8 mouse cellular contexts compared by ENCODE assay signal in the genomic region with DNA sequence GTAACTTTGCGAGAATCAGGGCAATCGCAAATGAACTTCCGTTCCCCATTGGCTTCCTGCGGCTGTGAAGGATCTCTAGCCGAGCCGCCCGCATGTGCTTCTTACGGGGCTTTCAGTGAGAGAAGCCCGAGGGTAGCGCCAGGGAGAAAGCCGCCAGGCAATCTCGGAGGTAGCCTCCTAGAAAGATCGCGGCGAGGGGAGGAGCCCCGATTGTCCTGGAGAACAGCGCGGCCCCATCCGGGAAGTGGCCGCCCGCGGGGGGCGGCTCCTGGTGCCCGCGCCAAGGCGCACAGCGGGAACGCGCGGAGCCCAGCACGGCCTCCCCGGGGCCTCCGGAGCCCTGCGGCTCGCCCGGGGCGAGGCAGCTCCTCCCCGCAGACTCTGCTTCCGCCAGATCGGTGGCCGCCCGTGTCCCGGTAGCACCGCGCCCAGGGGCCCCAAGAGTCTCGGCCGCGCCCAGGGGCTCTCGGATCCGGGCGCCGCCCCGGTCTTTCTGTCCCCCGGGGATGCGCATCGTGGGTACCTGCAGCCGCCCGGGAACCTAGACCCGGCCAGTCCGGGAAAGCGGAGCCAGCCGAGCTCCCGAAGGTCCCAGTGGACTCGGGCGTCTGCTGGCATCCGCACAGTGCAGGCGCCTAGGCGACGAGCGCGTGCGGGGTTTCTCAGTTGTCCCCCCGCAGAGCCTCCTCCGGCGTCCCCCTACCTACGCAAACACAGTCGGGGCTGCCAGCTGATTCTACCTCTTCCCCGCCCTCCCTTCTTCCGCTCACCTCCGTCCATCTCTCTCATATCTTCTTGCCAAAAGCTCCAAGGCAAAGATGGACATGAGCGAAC.
A peak's percentile ranks its signal among the peaks of the same experiment; 100 is the strongest.
DNase-seq lines count a peak whose midpoint lies in the region; ATAC-seq lines count a peak whose summit lies in the region.

No protein-coding gene starts in this region.

- H3K4me2 ChIP-seq in heart, embryonic 14.5 days (ENCODE audit: low read length), result peak overlapping the region; percentile 88
- H3K4me2 ChIP-seq in liver, embryonic 12.5 days, result peak overlapping the region; percentile 82
- peak overlapping the region; percentile 92 for H3K4me2 ChIP-seq in stomach, embryonic 15.5 days

- DNase-seq in CD4-positive helper T cell, adult 2 months (ENCODE audit: low read depth, low spot score), result peak; percentile 76
- DNase-seq in brain, adult 2 months (ENCODE audit: low read depth, low spot score), result peak; percentile 81
- peak; percentile 44 for DNase-seq in fibroblast of lung, adult 2 months (ENCODE audit: low read depth)
- peak; percentile 85 for DNase-seq in kidney, postnatal 14 days
- DNase-seq in natural killer cell, adult 2 months (ENCODE audit: low spot score in 2 of 2), result peak; percentile 45 to 48

- peak overlapping the region; percentile 85 for H3K9ac ChIP-seq in heart, embryonic 14.5 days (ENCODE audit: low read length)
- peak overlapping the region; percentile 58 for H3K9ac ChIP-seq in liver, embryonic 12.5 days
- H3K9ac ChIP-seq in stomach, embryonic 15.5 days, result peak overlapping the region; percentile 50

- no peaks in the 10 kb centered on the region for H3K9me3 ChIP-seq in heart, embryonic 14.5 days (ENCODE audit: control insufficient read depth, low read length)
- no peaks in the 10 kb centered on the region for H3K9me3 ChIP-seq in liver, embryonic 12.5 days (replicated peaks)
- H3K9me3 ChIP-seq in stomach, embryonic 15.5 days, result no peaks in the 10 kb centered on the region

- under 1% methylated on average over 68 of the region's 81 CpGs for WGBS in heart, embryonic 14.5 days
- WGBS in liver, embryonic 12.5 days (ENCODE audit: insufficient replicate concordance), result under 1% methylated on average over 78 of the region's 81 CpGs
- WGBS in stomach, embryonic 15.5 days, result under 1% methylated on average over 80 of the region's 81 CpGs

- H3K4me3 ChIP-seq in heart, embryonic 14.5 days (ENCODE audit: control insufficient read depth in 1 of 2, insufficient read depth in 1 of 2, low read depth in 1 of 2, low read length in 2 of 2), result peak overlapping the region; percentile 60 to 73
- peak overlapping the region; percentile 63 for H3K4me3 ChIP-seq in liver, embryonic 12.5 days
- H3K4me3 ChIP-seq in stomach, embryonic 15.5 days (replicated peaks), result peak overlapping the region; percentile 65

- H3K4me1 ChIP-seq in heart, embryonic 14.5 days (ENCODE audit: control insufficient read depth in 2 of 2, insufficient read depth in 2 of 2, low read length in 2 of 2), result peaks cover 2 to 8% of the 10 kb centered on the region in 2 experiments; a peak in 3 of 4 replicates
- H3K4me1 ChIP-seq in liver, embryonic 12.5 days, result peaks cover 21% of the 10 kb centered on the region
- H3K4me1 ChIP-seq in stomach, embryonic 15.5 days, result no peaks in the 10 kb centered on the region

- peak overlapping the region; percentile 90 to 95 for H3K27ac ChIP-seq in heart, embryonic 14.5 days (replicated peaks in 1 of 2; ENCODE audit: control insufficient read depth in 1 of 2, insufficient read depth in 1 of 2, low read depth in 2 of 2, low read length in 2 of 2)
- peak overlapping the region; percentile 45; the same call in 1 of the 2 replicates for H3K27ac ChIP-seq in liver, embryonic 12.5 days
- H3K27ac ChIP-seq in stomach, embryonic 15.5 days, result peak overlapping the region; percentile 88

- no peaks in the 10 kb centered on the region for H3K27me3 ChIP-seq in heart, embryonic 14.5 days (ENCODE audit: control insufficient read depth, insufficient read depth, low read length)
- H3K27me3 ChIP-seq in liver, embryonic 12.5 days (replicated peaks), result peaks cover 48% of the 10 kb centered on the region
- no peaks in the 10 kb centered on the region for H3K27me3 ChIP-seq in stomach, embryonic 15.5 days (replicated peaks)

- peak; percentile 88 for ATAC-seq in heart, embryonic 14.5 days (ENCODE audit: insufficient number of reproducible peaks, insufficient read depth, low FRiP score, low read depth)
- ATAC-seq in liver, embryonic 12.5 days, result peak; percentile 69
- peak; percentile 91 for ATAC-seq in stomach, embryonic 15.5 days (ENCODE audit: insufficient read depth, low FRiP score, low read depth)

- no peaks in the 10 kb centered on the region for H3K36me3 ChIP-seq in heart, embryonic 14.5 days (ENCODE audit: control insufficient read depth, insufficient read depth, low read length)
- no peaks in the 10 kb centered on the region for H3K36me3 ChIP-seq in liver, embryonic 12.5 days
- H3K36me3 ChIP-seq in stomach, embryonic 15.5 days, result no peaks in the 10 kb centered on the region

Comparison
In these comparisons a context has a peak if more than half of its experiments do, and no peak if none do; other contexts are left out.
1. Peak in every context shown above with its lines: DNase-seq, ATAC-seq, H3K4me3 ChIP-seq and H3K27ac ChIP-seq.